Mouse (Mus musculus) monocyte, adult 2 months (primary cell): Measurements from ENCODE around the gene Itprid2.
A peak's percentile ranks its signal among the peaks of the same experiment; 100 is the strongest.
"Not testable (repeated sequence)": the region's sequence is repeated elsewhere in the genome, so short reads cannot be mapped to it uniquely, and the experiment has no call there.

Source experiments
- DNase-seq, 2 experiments: peaks; one replicate each; pipeline ENCODE4 v3.0.0; 2022; ENCODE audit warnings: low spot score in 2 of 2, low read depth in 1 of 2

Gene Itprid2

DNA sequence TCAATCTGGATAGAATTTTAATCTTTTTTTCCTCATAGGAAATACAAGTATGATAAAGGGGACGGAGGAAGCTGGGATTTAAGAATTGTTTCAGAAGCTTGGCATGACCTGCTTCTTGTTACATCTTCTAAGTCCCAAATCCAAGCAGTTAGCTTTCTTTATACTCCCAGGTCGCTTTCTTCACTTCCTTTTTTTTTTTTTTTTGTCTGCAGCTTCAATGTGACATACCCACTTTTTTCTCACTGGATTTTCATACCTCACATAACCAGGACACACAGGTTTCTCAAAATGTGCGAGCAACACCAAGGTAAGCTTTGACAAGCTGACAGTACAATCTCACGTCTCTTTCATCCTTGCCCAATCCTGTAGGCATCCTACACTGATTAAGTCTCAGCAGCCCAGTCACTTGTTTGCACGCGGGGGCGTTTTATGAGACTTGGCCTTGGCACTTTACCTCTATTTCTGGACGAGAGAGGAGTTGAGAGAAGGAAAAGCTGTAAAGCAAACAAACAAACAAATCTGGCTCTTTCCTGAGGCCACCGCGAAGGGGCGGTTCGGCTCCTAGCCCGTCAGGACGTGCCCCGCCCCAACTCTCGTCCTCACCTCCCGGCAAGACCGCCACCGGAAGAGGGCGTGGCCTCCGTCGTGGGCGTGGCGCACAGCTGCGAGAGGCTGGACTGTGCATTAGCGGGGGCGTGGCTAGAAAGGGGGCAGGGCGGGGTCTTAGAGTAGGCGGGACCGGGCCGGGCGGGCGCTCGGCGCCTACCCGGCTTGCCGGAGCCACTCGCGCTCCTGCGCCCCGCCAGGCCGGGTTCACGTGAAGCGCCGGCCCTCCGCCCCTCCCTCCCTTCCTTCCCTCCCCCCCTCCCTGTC, at the start of gene Itprid2:
Gene Itprid2 (plus strand): TSS at position 825 of the 873 bp plus-strand sequence.
- DNase-seq: peak; percentile 88 to 95

DNA sequence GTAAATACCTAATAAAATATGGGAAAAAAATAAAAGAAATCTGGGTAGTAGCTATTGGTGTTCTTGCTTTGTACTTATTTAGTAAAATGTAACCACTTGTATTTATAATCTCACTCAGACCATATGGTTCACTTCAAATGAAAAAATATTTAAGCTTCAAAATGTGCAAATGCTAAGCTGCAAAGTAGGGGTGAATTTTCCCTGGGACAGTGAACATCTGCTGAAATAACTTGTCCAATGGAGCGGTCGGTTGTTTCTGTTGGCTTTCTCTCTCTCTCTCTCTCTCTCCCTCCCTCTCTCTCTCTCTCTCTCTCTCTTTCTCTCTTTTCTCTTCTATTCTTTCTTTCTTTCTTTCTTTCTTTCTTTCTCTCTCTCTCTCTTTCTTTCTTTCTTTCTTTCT, 39.0 kb upstream of the Itprid2 start:
- DNase-seq: no peak

DNA sequence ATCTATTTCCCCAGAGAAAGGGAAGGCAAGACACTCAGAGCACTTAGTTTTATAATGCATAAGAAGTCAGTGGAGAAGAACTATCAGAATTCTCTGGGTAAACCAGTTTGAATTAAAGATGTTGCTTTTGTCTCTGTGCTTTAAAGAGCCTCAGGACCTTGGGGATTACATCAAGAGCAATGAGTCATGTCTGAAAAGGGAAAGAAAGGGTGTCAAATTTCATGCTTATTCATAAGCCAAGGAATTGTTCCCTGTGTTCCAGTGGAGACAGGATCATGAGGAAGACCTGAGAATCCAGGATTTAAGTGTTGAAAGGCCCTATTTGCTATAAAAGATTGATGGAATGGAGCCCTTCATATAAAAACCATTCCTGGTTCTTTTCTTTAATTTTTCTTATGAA, 38.1 kb upstream of the Itprid2 start:
- no peak for DNase-seq

DNA sequence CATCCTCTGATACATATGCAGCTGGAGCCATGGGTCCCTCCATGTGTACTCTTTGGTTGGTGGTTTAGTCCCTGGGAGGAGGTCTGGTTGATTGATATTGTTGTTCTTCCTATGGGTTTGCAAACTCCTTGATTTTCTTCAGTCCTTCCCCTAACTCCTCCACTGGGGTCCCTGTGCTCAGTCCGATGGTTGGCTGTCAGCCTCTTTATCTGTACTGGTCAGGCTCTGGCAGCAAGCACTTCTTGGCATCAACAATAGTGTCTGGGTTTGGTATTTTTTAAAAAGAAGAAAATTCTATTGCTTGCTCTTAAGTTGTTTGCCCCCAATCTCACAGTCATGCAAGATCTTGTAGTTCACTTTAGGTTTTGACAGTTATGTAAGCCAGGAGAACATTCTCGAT, 34.0 kb upstream of the Itprid2 start:
- DNase-seq: not testable (repeated sequence)

- DNase-seq: no peak
These were observed 33.4 kb upstream of the Itprid2 start for GRCm38 (mm10) chr2:79601691-79602116.

DNA sequence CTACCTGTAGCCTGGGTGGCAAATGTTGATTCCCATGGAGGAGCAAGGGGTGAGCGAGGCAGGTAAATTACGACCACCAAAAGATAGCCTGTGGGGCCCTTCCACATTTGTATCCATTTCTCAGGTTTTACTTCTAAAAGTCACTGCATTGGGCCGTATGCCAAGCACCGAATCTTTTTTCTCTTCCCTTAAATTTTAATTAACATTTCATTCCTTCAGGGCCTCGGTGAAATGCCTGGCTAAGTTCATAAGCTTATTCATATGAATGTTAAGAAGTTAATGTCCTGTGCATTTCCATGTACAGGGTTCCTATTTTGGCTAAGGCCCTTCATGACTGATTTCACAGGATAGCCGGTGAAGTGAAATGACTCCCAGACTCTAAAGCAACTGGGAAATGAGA, 32.8 kb upstream of the Itprid2 start:
- DNase-seq: no peak

GRCm38 (mm10) chr2:79603363-79603762, 31.8 kb upstream of the Itprid2 start:
- no peak for DNase-seq

GRCm38 (mm10) chr2:79606033-79606432, 29.1 kb upstream of the Itprid2 start:
- DNase-seq: no peak

- DNase-seq: no peak
These were observed 28.0 kb upstream of the Itprid2 start for GRCm38 (mm10) chr2:79607181-79607580.

- DNase-seq: no peak
These were observed 26.7 kb upstream of the Itprid2 start for GRCm38 (mm10) chr2:79608301-79609074.

- no peak for DNase-seq
These were observed 24.3 kb upstream of the Itprid2 start for GRCm38 (mm10) chr2:79610894-79611293.

DNA sequence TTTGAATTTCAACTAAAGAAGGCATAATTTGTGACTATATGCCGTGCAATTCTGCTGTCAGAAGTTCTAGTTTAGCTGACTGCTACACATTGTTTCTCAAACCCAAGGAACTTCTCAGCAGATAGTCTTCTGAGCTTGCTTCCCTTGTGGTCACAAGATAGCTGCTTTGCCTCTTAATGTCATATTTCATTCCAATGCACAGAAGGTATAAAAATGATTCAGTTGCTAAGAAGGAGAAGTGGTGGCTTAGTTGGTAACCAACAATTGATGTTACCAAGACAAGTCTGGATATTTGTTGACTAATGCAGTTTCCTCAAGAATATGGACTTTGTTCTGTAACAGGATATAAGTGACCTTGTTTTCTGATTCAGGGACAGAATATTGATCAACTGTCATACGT, 17.0 kb upstream of the Itprid2 start:
- DNase-seq: no peak

GRCm38 (mm10) chr2:79618614-79619568, 16.3 kb upstream of the Itprid2 start:
- DNase-seq: peak; percentile 14 to 34

DNA sequence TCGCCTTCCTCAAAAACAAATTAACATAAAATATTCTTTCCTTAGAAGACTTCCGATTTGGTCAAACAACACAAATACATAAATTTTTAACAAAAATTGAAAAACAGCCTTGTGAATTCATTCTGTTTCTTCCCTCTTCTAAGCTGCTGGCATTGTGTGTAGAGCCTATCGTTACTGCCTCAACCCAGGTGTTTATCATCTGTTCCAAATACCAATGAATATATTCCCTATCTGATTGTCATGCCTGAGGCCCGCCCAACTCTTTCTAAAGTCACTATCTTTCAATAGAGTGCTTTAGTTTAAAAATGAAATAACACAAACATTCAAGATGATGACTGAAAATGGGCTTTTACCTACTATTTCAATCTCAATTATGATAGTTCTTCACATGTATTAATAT, 11.9 kb upstream of the Itprid2 start:
- no peak for DNase-seq

GRCm38 (mm10) chr2:79627624-79628023, 7.5 kb upstream of the Itprid2 start:
- DNase-seq: no peak

GRCm38 (mm10) chr2:79630231-79630630, 4.9 kb upstream of the Itprid2 start:
- DNase-seq: no peak

- peak; percentile 26 to 62 for DNase-seq
These were observed 507 bp downstream of the Itprid2 start for GRCm38 (mm10) chr2:79635426-79636291.

- no peak for DNase-seq
These were observed 3.8 kb downstream of the Itprid2 start for GRCm38 (mm10) chr2:79638924-79639323.

GRCm38 (mm10) chr2:79646237-79646688, 11.1 kb downstream of the Itprid2 start:
- no peak for DNase-seq

GRCm38 (mm10) chr2:79647094-79647493, 11.9 kb downstream of the Itprid2 start:
- no peak for DNase-seq
